Mouse (Mus musculus) spleen, postnatal 4 days (tissue): ENCODE results near the gene Vti1a.

Source experiments
- DNase-seq, 2 experiments: peaks; one replicate each; pipeline ENCODE4 v3.0.0; 2022; ENCODE audit warnings: low spot score in 2 of 2

The Vti1a gene

GRCm38 (mm10) chr19:55585270-55586224 lies 269.5 kb downstream of the Vti1a start:
- DNase-seq: no peak

GRCm38 (mm10) chr19:55587638-55588421 lies 271.7 kb downstream of the Vti1a start:
- DNase-seq: no peak

GRCm38 (mm10) chr19:55588948-55589896 lies 273.1 kb downstream of the Vti1a start:
- no peak for DNase-seq

DNA sequence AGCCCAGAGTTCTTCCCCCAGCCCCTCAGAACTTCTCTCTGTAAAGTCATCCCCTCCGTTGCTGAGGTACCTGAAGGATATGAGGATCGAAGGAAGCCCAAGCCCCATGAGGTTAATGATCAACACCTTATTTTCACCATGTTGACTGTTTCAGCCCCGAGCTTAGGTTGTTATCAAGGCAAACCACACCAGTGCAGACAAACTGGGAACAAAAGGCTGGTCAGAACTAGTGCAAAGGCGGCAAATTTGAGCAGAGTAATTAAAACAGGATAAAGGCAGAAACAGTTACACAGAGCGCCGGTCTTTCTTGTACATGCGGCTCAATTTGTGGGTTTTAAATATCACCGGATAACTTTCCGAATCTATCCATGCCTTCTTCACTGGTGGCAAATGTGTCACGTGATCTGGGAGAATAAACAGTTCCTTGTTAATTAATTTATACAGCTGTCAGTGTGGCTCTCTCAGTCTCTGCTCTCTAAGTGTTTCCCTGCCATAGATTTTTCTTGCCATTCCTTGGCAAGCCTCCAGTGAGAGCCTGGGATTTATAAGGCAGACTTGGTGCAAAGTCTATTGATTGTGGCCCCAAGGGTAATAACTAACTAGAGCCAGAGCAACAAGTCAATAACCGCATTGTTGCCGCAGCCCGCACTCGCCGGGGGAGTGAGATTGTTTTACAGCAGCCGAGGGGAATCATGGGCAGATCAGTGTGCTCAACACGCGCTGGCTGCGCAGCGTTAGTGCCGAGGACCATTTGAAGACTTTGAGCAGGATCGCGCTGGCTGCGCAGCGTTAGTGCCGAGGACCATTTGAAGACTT lies 277.0 kb downstream of the Vti1a start:
- DNase-seq: no peak

DNA sequence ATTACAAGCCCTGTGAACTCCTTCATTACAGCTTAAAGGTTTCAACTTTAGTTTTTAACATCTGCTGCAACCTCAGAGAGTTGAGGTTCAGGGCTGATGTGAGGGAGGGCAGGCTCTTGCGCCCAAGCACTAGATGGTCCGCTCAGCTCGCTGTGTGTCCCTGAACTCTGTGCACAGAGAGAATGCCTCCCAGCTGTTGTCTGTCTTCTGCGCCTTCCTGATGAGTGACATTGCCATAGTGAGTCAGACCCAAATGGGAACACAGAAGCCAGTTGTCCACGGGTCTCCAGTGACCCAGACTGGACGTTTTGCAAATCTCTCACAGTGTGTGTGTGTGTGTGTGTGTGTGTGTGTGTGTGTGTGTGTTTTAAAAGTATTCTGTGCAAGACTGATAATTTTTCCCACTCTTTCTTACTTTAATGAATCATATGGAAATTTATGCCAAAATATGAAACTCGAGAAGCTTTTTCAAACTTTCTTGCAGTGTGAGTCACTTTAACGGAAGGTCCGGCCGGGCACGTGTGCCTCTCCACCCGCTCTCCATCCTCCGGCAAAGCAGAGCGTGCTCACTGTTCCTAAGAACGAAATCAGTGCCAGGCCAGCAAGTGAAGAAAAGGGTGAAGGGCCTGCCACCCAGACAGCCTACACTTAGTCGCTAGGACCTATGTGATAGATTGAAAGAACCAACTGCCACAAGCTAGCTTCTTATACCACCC lies 277.8 kb downstream of the Vti1a start:
- no peak for DNase-seq

GRCm38 (mm10) chr19:55594451-55594850 lies 278.4 kb downstream of the Vti1a start:
- no peak for DNase-seq

- no peak for DNase-seq
Observed at GRCm38 (mm10) chr19:55595945-55596649, 280.0 kb downstream of the Vti1a start.

GRCm38 (mm10) chr19:55596804-55597203 lies 280.7 kb downstream of the Vti1a start:
- DNase-seq: no peak

DNA sequence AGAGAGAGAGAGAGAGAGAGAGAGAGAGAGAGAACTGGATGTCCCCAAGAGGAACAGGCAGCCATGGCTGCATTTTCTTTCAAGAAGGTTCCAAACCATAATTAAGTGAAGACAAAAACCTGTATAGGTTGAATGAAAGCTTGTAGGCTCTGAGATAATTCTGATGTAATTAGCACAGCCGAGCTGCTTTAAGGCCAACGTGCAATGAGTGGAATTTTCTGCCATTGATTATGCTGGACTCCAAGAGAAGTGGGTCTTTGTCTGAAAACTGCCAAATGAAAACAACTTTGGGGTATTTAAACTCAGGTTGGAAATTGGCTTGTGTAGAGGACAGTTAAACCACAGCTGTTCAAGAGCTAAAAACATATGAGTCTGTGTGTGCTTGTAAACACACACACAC lies 281.2 kb downstream of the Vti1a start:
- no peak for DNase-seq

GRCm38 (mm10) chr19:55597951-55598350 lies 281.9 kb downstream of the Vti1a start:
- DNase-seq: no peak

DNA sequence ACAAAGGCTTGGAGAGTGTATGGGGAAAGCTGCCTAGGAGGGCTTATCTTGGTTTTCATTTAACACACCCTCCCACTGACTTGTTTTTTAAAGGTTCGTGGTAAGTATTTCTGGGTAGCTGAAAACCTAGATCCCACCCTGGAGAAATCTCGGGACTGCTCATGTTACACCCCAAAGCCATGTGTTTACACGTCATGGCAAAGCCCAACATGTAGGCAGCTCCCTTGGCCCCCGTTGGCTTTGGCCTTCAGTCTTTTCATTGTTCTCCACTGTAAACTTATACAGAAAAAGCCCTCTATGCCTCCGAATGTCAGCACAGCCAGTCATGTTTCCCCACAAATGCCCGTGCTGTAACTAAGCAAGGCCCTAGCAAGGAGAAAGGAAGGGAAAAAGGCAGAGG lies 283.0 kb downstream of the Vti1a start:
- no peak for DNase-seq

GRCm38 (mm10) chr19:55607725-55608124 lies 291.6 kb downstream of the Vti1a start:
- no peak for DNase-seq

DNA sequence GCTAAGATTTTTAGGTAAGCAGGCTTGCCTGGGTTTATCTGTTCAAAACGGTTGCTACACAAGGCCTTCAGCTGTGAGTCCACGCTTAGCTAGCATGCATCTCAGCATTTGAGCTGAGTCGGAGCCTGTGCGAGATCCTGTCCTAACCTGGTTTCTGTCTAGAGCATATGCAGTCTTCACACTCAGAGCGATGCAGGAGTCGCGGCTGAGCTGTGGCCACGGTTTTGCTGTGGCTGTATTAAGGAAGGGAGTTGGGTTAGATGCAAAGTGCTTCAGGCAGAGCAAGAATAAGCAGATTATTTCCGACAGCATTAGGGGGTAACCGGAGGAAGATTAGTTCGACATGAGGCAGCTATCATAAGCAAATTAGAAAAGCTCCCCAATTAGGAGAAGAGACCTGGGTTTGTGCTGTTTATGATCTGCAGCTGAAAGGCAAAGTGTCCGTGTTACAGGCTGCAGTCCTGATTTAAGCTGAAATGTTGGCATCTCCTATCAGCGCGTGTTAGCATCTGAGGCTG lies 292.8 kb downstream of the Vti1a start:
- no peak for DNase-seq

DNA sequence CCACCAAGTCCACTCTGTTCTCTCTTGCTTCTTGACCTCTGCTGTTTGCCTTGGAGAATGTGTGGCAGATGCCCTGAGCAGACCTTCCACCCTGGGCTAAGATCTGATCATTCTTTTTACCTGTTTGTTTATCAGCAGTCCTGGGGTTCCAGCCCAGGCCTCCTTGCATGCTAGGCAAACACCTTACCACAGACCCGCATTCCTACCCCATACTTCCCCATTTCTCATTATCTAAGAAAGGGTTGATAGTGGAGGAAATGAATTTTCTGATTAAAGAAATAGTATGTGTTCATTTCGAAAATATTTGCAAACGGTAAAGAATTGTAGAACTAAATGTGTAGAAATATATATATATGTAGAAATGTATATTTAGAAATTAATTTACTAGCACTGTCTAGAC lies 293.7 kb downstream of the Vti1a start:
- DNase-seq: no peak

GRCm38 (mm10) chr19:55615743-55616142 lies 299.6 kb downstream of the Vti1a start:
- DNase-seq: no peak

- no peak for DNase-seq
Observed at GRCm38 (mm10) chr19:55616276-55616675, 300.2 kb downstream of the Vti1a start.

DNA sequence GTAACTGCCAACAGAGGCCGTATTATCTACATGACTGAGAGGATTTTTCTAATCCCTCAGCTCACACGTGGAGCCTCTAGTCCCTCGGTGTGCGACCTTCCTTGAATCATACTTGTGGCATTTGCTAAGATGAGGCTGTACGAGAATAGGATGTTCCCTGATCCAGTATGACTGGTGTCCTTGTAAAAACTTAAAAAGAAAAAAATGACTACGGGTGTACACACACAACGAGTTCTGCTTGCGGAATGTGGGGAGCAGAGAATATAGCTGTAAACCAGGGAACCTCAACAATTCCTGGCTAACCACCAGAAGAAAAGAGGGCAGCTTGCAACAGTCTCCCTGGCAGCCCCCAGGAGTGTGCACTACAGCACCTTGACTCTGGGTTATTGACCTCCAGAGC lies 300.8 kb downstream of the Vti1a start:
- DNase-seq: no peak

GRCm38 (mm10) chr19:55618546-55618945 lies 302.5 kb downstream of the Vti1a start:
- DNase-seq: no peak

DNA sequence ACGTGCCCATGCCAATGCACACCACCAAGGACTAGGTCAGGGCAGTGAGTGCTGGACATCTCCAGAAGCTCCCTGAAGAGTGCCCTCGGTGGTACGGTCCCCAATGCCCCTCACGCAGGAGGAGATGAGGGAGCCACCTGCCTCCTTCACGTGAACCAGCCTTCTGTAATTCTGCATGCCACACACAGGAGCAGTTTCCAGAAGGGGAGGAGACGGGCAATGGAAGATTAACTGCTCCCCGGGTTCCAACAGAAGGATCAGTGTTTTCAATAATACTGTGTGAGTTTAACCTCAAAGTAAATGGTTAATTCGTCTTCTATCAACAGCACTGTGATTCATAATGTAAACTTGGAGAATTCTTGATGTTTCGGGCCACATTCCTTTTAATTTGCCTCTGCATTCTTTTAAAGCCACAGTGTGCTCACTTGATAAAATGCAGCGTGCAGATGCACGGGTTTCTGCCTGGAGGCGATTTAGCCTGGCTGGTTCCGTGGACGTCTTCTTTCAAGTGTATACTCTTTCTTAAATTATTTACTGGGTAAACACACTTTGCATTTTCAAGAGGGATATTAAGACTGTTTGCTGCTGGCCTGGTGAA lies 304.4 kb downstream of the Vti1a start:
- DNase-seq: no peak
